Mouse (Mus musculus) spleen, postnatal 14 days (tissue): ENCODE data around the gene Vps35l.

Experiments
- DNase-seq, 2 experiments: peaks; one replicate each; pipeline ENCODE4 v3.0.0; 2021 to 2022; ENCODE audit warnings: low spot score in 2 of 2

Gene Vps35l

GRCm38 (mm10) chr7:118777598-118778394 lies 37.8 kb downstream of the Vps35l start:
- DNase-seq: no peak

- DNase-seq: no peak
These were observed 38.5 kb downstream of the Vps35l start for GRCm38 (mm10) chr7:118778561-118778960.

GRCm38 (mm10) chr7:118783305-118784001 lies 43.4 kb downstream of the Vps35l start:
- no peak for DNase-seq

GRCm38 (mm10) chr7:118786091-118786490 lies 46.1 kb downstream of the Vps35l start:
- DNase-seq: no peak

GRCm38 (mm10) chr7:118787326-118787725 lies 47.3 kb downstream of the Vps35l start:
- DNase-seq: no peak

GRCm38 (mm10) chr7:118788481-118788880 lies 48.5 kb downstream of the Vps35l start:
- no peak for DNase-seq

GRCm38 (mm10) chr7:118790292-118790691 lies 50.3 kb downstream of the Vps35l start:
- no peak for DNase-seq

- no peak for DNase-seq
These were observed 53.9 kb downstream of the Vps35l start for GRCm38 (mm10) chr7:118793899-118794298.

GRCm38 (mm10) chr7:118795779-118796178 lies 55.8 kb downstream of the Vps35l start:
- DNase-seq: no peak

- DNase-seq: no peak
These were observed 56.8 kb downstream of the Vps35l start for GRCm38 (mm10) chr7:118796838-118797237.

- DNase-seq: no peak
These were observed 57.6 kb downstream of the Vps35l start for GRCm38 (mm10) chr7:118797600-118797999.

- peak in 1 of 2 experiments; percentile 10 for DNase-seq
These were observed 58.1 kb downstream of the Vps35l start for GRCm38 (mm10) chr7:118798105-118798570.

- DNase-seq: no peak
These were observed 60.2 kb downstream of the Vps35l start for GRCm38 (mm10) chr7:118800112-118800734.

GRCm38 (mm10) chr7:118801791-118802190 lies 61.8 kb downstream of the Vps35l start:
- no peak for DNase-seq

GRCm38 (mm10) chr7:118803425-118803824 lies 63.4 kb downstream of the Vps35l start:
- DNase-seq: no peak

- no peak for DNase-seq
These were observed 66.8 kb downstream of the Vps35l start for GRCm38 (mm10) chr7:118806631-118807411.

- DNase-seq: no peak
These were observed 67.9 kb downstream of the Vps35l start for GRCm38 (mm10) chr7:118807899-118808298.

- no peak for DNase-seq
These were observed 71.5 kb downstream of the Vps35l start for GRCm38 (mm10) chr7:118811407-118812106.

- DNase-seq: no peak
These were observed 73.6 kb downstream of the Vps35l start for GRCm38 (mm10) chr7:118813592-118813991.

GRCm38 (mm10) chr7:118816275-118816674 lies 76.2 kb downstream of the Vps35l start:
- DNase-seq: no peak

GRCm38 (mm10) chr7:118817741-118818140 lies 77.7 kb downstream of the Vps35l start:
- DNase-seq: no peak
